Mouse (Mus musculus): ENCODE results near the gene Sirt7. TPM values are rescaled to one million over a fixed set of nuclear protein-coding genes. Genes with fewer than 3 reads are reported as not detected.

Sirt7 gene
- total and polyA plus RNA-seq, 3 experiments = 74.4 to 91.3 (median 75.2) TPM

GRCm38 (mm10) chr11:120648001-120648476, 23.0 kb upstream of the Sirt7 start, which contains the start of gene Myadml2 (continued):
- TF ChIP-seq IRF4 (IDR thresholded peaks at IDR 0.05; ENCODE audit: low read depth, low read length) (peak; percentile 65), NELFE (IDR thresholded peaks at IDR 0.05; ENCODE audit: low read depth, low read length) (no peak), RCOR1 (conservative IDR thresholded peaks at IDR 0.05; ENCODE audit: low read depth, low read length) (peak; percentile 46; the same call in 1 of the 2 replicates), SIN3A (IDR thresholded peaks at IDR 0.05; ENCODE audit: low read length) (no peak), GABPA (IDR thresholded peaks at IDR 0.05; ENCODE audit: insufficient replicate concordance, low read depth, low read length) (no peak), JUND (conservative IDR thresholded peaks at IDR 0.05; ENCODE audit: low read depth, low read length) (0 out of 2 replicates have a peak, but pooled peaks have one; percentile 8), CTCF (conservative IDR thresholded peaks at IDR 0.05 in 1 of 2, IDR thresholded peaks at IDR 0.05 in 1 of 2; ENCODE audit: low read depth in 2 of 2, low read length in 2 of 2) (peak in 1 of 2 experiments; percentile 42; a peak in 2 of 4 replicates), EP300 (IDR thresholded peaks at IDR 0.05; ENCODE audit: low read length) (peak; percentile 41; the same call in 1 of the 2 replicates), JUN (IDR thresholded peaks at IDR 0.05; ENCODE audit: insufficient read depth, low read depth, low read length) (no peak), TBP (conservative IDR thresholded peaks at IDR 0.05; ENCODE audit: low read depth, low read length) (no peak), MYC (IDR thresholded peaks at IDR 0.05; ENCODE audit: low read depth, low read length) (no peak), RAD21 (IDR thresholded peaks at IDR 0.05; ENCODE audit: low read depth, low read length) (peak; percentile 0), E2F4 (IDR thresholded peaks at IDR 0.05; ENCODE audit: insufficient replicate concordance, low read depth, low read length) (no peak), MAZ (IDR thresholded peaks at IDR 0.05; ENCODE audit: low read depth, low read length) (peak; percentile 79; the same call in 1 of the 2 replicates), TCF12 (IDR thresholded peaks at IDR 0.05; ENCODE audit: low read depth, low read length) (peak; percentile 75), HCFC1 (IDR thresholded peaks at IDR 0.05; ENCODE audit: low read depth, low read length) (peak; percentile 32; the same call in 1 of the 2 replicates), MAX (IDR thresholded peaks at IDR 0.05; ENCODE audit: low read length) (no peak), ELF1 (IDR thresholded peaks at IDR 0.05; ENCODE audit: low read depth, low read length) (peak; percentile 27; the same call in 1 of the 2 replicates), ZNF384 (IDR thresholded peaks at IDR 0.05; ENCODE audit: low read depth, low read length) (no peak), CHD1 (IDR thresholded peaks at IDR 0.05; ENCODE audit: low read depth, low read length) (no peak), PAX5 (IDR thresholded peaks at IDR 0.05; ENCODE audit: low read length) (no peak)

- no peak overlapping the region for H3K27ac ChIP-seq (ENCODE audit: insufficient read depth, low read depth)
- TF ChIP-seq IRF4 (IDR thresholded peaks at IDR 0.05; ENCODE audit: low read depth, low read length) = no peak
- no peak for TF ChIP-seq POLR2AphosphoS2 (IDR thresholded peaks at IDR 0.05; ENCODE audit: low read depth, low read length)
- TF ChIP-seq SIN3A (IDR thresholded peaks at IDR 0.05; ENCODE audit: low read length) = no peak
- no peak for TF ChIP-seq KAT2A (IDR thresholded peaks at IDR 0.05; ENCODE audit: insufficient replicate concordance, low read length)
- no peak for TF ChIP-seq CHD2 (IDR thresholded peaks at IDR 0.05; ENCODE audit: low read length)
- TF ChIP-seq MAX (IDR thresholded peaks at IDR 0.05; ENCODE audit: low read length) = no peak
- no peak for TF ChIP-seq ZNF384 (IDR thresholded peaks at IDR 0.05; ENCODE audit: low read depth, low read length)
- TF ChIP-seq BHLHE40 (IDR thresholded peaks at IDR 0.05; ENCODE audit: low read depth, low read length) = no peak
- no peak for TF ChIP-seq HCFC1 (IDR thresholded peaks at IDR 0.05; ENCODE audit: low read depth, low read length)
- TF ChIP-seq USF1 (IDR thresholded peaks at IDR 0.05; ENCODE audit: low read depth, low read length) = no peak
- TF ChIP-seq TBP (conservative IDR thresholded peaks at IDR 0.05; ENCODE audit: low read depth, low read length) = no peak
- TF ChIP-seq CTCF (conservative IDR thresholded peaks at IDR 0.05 in 1 of 2, IDR thresholded peaks at IDR 0.05 in 1 of 2; ENCODE audit: low read depth in 2 of 2, low read length in 2 of 2) = no peak
- TF ChIP-seq ELF1 (IDR thresholded peaks at IDR 0.05; ENCODE audit: low read depth, low read length) = no peak
- H3K36me3 ChIP-seq (replicated peaks in 1 of 2; ENCODE audit: control insufficient read depth in 1 of 2, insufficient read depth in 1 of 2, low read length in 1 of 2) = no peaks in the 10 kb centered on the region
- H3K9ac ChIP-seq (ENCODE audit: insufficient read depth, low read depth) = no peak overlapping the region
- H3K79me2 ChIP-seq (replicated peaks; ENCODE audit: control insufficient read depth, extremely low read depth, insufficient read depth, poor library complexity, severe bottlenecking) = no peaks in the 10 kb centered on the region
- peak overlapping the region; percentile 74; the same call in 1 of the 2 replicates for H3K4me2 ChIP-seq (ENCODE audit: insufficient read depth, low read depth, poor library complexity, severe bottlenecking)
- H3K27me3 ChIP-seq (replicated peaks) = peaks cover 3% of the 10 kb centered on the region
- no peaks in the 10 kb centered on the region for H3K9me3 ChIP-seq (replicated peaks; ENCODE audit: low read length)
- dilution Hi-C loops (cut with MboI; ENCODE audit: extremely low pct_ligation_motif_present, extremely low pct_unique_long_range_greater_than_20kb, low sequenced_read_pairs) (no loop called here), in situ Hi-C loops (cut with MboI; ENCODE audit: low pct_ligation_motif_present, low pct_unique_long_range_greater_than_20kb, low sequenced_read_pairs) (no loop called here)
- no peak for DNase-seq (ENCODE audit: extremely low read depth)
- peaks cover 16 to 39% of the 10 kb centered on the region in 2 experiments for H3K4me1 ChIP-seq (ENCODE audit: control insufficient read depth in 1 of 2, insufficient read depth in 2 of 2)
- H3K4me3 ChIP-seq (replicated peaks in 1 of 3; ENCODE audit: low read depth in 2 of 3, low read length in 2 of 3, poor library complexity in 1 of 3) = peak overlapping the region; percentile 15 to 46 (median 40)
Measured at GRCm38 (mm10) chr11:120647047-120647830, 22.2 kb upstream of the Sirt7 start.

Data from CH12.LX (cell line).